10 mouse cellular contexts compared by ENCODE assay signal in the genomic region with DNA sequence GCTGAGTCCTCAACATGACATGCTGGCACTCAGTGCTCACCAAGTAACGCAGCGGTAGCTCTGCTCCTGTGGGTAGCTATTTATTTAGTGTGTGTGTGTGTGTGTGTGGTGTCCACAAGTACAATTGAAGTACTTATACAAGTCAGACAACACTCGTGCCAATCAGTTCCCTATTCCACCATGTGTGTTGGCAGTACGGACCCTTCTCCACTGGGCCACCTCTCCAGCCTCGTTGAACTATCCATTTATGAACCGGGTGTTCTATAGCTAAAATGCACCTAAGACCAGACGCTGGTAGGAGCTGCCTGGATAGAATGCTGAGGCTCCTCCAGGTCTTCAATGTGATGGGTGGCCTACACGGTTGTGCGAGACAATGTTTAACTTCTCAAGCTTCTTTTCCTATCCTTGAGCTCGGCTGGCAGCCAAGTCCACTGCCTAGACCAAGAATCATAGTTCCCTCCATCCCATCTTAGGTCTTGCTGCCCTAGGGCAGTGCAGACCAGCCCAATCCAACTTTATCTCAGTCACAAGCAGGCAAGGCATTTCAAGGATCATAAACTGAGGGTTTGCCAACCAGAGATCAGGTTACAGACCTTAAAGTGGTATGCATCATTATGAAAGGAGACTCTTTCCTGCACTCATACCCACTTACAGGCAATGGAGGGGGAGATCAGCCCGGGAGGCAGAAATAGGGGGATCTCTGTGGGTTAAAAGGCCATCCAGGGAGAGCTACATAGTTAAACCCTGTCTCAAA. TPM values are rescaled to one million over a fixed set of nuclear protein-coding genes. Genes with fewer than 3 reads are reported as not detected.
DNase-seq lines count a peak whose midpoint lies in the region; ATAC-seq and TF ChIP-seq lines count a peak whose summit lies in the region.
"Had no signal": no experiment of that assay in that cellular context is flagged by ENCODE, and none has a peak within 500 bp of the region (broad histone marks: within the 10 kb centered on the region; RNA-seq: fewer than 3 reads in every experiment).

No protein-coding gene starts in this region.

- no peak for DNase-seq in left cerebral cortex, adult 2 months (ENCODE audit: extremely low spot score in 1 of 2, low spot score in 2 of 2)
- DNase-seq in left cerebral cortex, postnatal 25 days (ENCODE audit: low spot score in 2 of 2) = no peak
- no peak for DNase-seq in forebrain, postnatal 0 days
- peak; percentile 39 for DNase-seq in ovary, postnatal 14 days (ENCODE audit: low spot score)
- no peak for DNase-seq in left cerebral cortex, adult 11 months (ENCODE audit: low spot score)
- DNase-seq: thymus, postnatal 14 days had no signal

- H3K9ac ChIP-seq in forebrain, postnatal 0 days = peak overlapping the region; percentile 22; the same call in 1 of the 2 replicates
- no peak overlapping the region for H3K9ac ChIP-seq in kidney, embryonic 16.5 days (replicated peaks; ENCODE audit: low read length)

- H3K4me3 ChIP-seq in left cerebral cortex, adult 2 months = no peak overlapping the region
- no peak overlapping the region for H3K4me3 ChIP-seq in forebrain, postnatal 0 days (ENCODE audit: low read depth, low read length)
- no peak overlapping the region for H3K4me3 ChIP-seq in kidney, embryonic 16.5 days (ENCODE audit: low read length)

- no peaks in the 10 kb centered on the region for H3K4me1 ChIP-seq in forebrain, postnatal 0 days (ENCODE audit: insufficient read depth)
- peaks cover 14% of the 10 kb centered on the region for H3K4me1 ChIP-seq in kidney, embryonic 16.5 days (ENCODE audit: insufficient read depth, low read length)

- WGBS in forebrain, postnatal 0 days = 81% methylated on average over 11 of the region's 11 CpGs
- WGBS in kidney, embryonic 16.5 days = 62% methylated on average over 11 of the region's 11 CpGs

- H3K27me3 ChIP-seq in forebrain, postnatal 0 days (ENCODE audit: insufficient read depth, low read length) = no peaks in the 10 kb centered on the region
- no peaks in the 10 kb centered on the region for H3K27me3 ChIP-seq in kidney, embryonic 16.5 days (ENCODE audit: insufficient read depth, low read length)

- peak; percentile 3; the same call in 1 of the 2 replicates for ATAC-seq in forebrain, postnatal 0 days
- ATAC-seq in kidney, embryonic 16.5 days (ENCODE audit: low FRiP score, low TSS enrichment) = peak; percentile 98
- no peak for ATAC-seq in frontal cortex, adult (ENCODE audit: low TSS enrichment)
- ATAC-seq in megakaryocyte, adult 5-6 weeks (ENCODE audit: poor library complexity, severe bottlenecking) = no peak

- H3K4me2 ChIP-seq in forebrain, postnatal 0 days (ENCODE audit: low read depth) = no peak overlapping the region
- H3K4me2 ChIP-seq in kidney, embryonic 16.5 days (replicated peaks; ENCODE audit: low read depth, low read length) = no peak overlapping the region; the same call in 1 of the 2 replicates

- intact Hi-C loops in left cerebral cortex, adult 2 months (cut with DNase I) = no loop called here
- intact Hi-C loops in left cerebral cortex, postnatal 25 days (cut with DNase I) = loop anchor here (5.0 kb wide), 1 partner anchor 159 kb away; no protein-coding TSS in a partner anchor

- no peak for TF ChIP-seq CTCF in left cerebral cortex, adult 2 months (IDR thresholded peaks at IDR 0.05)
- no peak for TF ChIP-seq CTCF in forebrain, postnatal 0 days (IDR thresholded peaks at IDR 0.05; ENCODE audit: low read depth)

- peaks cover 42% of the 10 kb centered on the region for H3K36me3 ChIP-seq in forebrain, postnatal 0 days (ENCODE audit: insufficient read depth)
- H3K36me3 ChIP-seq in kidney, embryonic 16.5 days (ENCODE audit: insufficient read depth, low read length) = peaks cover 45% of the 10 kb centered on the region

- no peaks in the 10 kb centered on the region for H3K9me3 ChIP-seq in forebrain, postnatal 0 days (ENCODE audit: low read length)
- H3K9me3 ChIP-seq in kidney, embryonic 16.5 days (ENCODE audit: low read length) = peaks cover 12% of the 10 kb centered on the region

- peak overlapping the region; percentile 5; the same call in 1 of the 2 replicates for H3K27ac ChIP-seq in left cerebral cortex, adult 2 months
- H3K27ac ChIP-seq in forebrain, postnatal 0 days (ENCODE audit: low read depth, low read length) = peak overlapping the region; percentile 64; the same call in 1 of the 2 replicates
- H3K27ac ChIP-seq in kidney, embryonic 16.5 days (ENCODE audit: low read length) = peak overlapping the region; percentile 93

RNA-seq across cellular contexts. Expression of a gene that starts 16.6 kb away (rescaled TPM):
- total RNA-seq in left cerebral cortex, adult 2 months (2021) = 10 to 100 TPM; 85.9 to 87.5 TPM
- total RNA-seq in left cerebral cortex, postnatal 25 days (2021) = 10 to 100 TPM; 64.7 to 78.4 TPM
- 238 and 277 TPM in 2 replicates for total RNA-seq in forebrain, postnatal 0 days (2014; rRNA removed)
- polyA plus RNA-seq in forebrain, postnatal 0 days (2015; fragmentation: Nextera tagmentation; extraction: Ambion mirVana) = 157 and 215 TPM in 2 replicates
- polyA plus RNA-seq in kidney, embryonic 16.5 days (2015; fragmentation: Nextera tagmentation; extraction: Ambion mirVana) = 366 and 377 TPM in 2 replicates
- total RNA-seq in megakaryocyte, adult 5-6 weeks (2015) = 246 and 264 TPM in 2 replicates
- 158 and 170 TPM in 2 replicates for total RNA-seq in megakaryocyte, adult 5-6 weeks (2017)

RNA-seq across cellular contexts. Expression of a gene that starts 58.9 kb away (rescaled TPM):
- under 1 TPM; 0.68 TPM for total RNA-seq in left cerebral cortex, adult 2 months (2021)
- total RNA-seq in left cerebral cortex, postnatal 25 days (2021) = under 1 TPM in 1 of 2 experiments, not detected in 1; 0.53 TPM
- total RNA-seq in forebrain, postnatal 0 days (2014; rRNA removed) = not detected in 2 replicates
- not detected in 2 replicates for polyA plus RNA-seq in forebrain, postnatal 0 days (2015; fragmentation: Nextera tagmentation; extraction: Ambion mirVana)
- polyA plus RNA-seq in kidney, embryonic 16.5 days (2015; fragmentation: Nextera tagmentation; extraction: Ambion mirVana) = not detected in 2 replicates
- not detected in 2 replicates for total RNA-seq in megakaryocyte, adult 5-6 weeks (2015)
- not detected in 2 replicates for total RNA-seq in megakaryocyte, adult 5-6 weeks (2017)
- polyA plus RNA-seq: embryonic facial prominence, embryonic 11.5 days had no signal

Comparison
In these comparisons a context has a peak if more than half of its experiments do, and no peak if none do; other contexts are left out.
1. H3K27ac ChIP-seq: peak in every context shown above with its lines; median percentile 93 in kidney, embryonic 16.5 days; 64 in forebrain, postnatal 0 days; 5 in left cerebral cortex, adult 2 months.
2. ATAC-seq: peak in forebrain, postnatal 0 days (single experiment) and kidney, embryonic 16.5 days (single experiment); none in frontal cortex, adult (single experiment) and megakaryocyte, adult 5-6 weeks (single experiment).